Mouse (Mus musculus): ENCODE data around the gene Gm28043.

Gm28043 gene

DNA sequence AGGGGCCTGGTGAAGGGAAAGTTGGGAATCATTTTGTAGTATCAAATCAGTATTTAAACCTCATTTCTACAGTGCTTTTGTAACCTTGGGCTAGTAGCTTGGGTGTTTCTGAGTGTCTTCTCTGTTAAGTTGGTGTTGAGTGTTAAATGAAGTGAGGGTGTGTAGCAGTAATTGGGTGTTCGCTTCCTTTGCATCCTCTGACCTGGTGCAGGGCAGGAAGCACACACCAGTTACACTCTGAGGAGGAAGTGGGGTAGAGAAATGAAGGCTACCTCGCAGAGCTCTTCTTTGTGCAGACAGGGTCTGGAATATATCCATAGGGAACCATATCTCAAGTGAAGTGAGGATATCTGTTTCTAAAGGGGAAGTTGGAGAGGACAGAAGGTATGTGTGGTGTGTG is 66.2 kb downstream of the Gm28043 start:
- DNase-seq (ENCODE audit: low spot score), result no peak

DNA sequence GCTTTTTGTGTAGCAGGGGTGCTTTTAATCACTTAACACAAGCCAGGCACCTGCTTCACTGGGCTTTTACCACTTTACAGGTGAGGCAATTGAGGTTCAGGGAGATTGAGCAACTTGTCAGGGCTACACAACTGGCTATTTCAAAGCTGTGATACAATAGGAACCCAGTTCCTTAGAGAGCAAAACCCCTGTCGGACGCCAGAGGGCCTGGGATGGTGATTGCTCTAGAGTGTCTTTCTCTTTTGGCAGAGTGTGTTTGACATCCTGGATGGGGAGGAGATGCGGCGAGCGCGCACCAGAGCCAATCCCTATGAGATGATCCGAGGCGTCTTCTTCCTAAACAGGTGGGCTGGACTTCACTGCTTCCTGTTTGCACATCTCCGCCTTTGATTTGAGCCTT is 67.0 kb downstream of the Gm28043 start:
- no peak for DNase-seq (ENCODE audit: low spot score)

DNA sequence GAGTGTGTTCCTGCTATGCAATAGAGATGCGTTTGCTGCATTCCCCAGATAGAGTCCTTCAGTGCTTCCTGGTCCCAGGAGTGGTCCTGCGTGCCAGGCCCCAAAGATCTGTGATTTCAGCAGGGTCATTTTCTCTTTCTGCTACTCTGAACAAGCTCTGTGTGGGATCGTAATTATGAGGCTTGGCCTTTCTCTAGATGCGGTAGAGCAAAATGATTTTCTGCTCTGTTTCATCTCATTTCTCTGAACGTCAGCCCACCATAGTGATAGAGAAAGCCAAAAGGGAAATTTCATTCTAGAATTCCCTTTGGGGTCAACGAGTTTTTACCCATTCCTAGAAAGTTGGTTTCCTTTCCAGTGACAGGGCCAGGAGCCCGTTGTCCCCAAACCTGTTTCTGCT is 67.6 kb downstream of the Gm28043 start:
- no peak for DNase-seq (ENCODE audit: low spot score)

DNA sequence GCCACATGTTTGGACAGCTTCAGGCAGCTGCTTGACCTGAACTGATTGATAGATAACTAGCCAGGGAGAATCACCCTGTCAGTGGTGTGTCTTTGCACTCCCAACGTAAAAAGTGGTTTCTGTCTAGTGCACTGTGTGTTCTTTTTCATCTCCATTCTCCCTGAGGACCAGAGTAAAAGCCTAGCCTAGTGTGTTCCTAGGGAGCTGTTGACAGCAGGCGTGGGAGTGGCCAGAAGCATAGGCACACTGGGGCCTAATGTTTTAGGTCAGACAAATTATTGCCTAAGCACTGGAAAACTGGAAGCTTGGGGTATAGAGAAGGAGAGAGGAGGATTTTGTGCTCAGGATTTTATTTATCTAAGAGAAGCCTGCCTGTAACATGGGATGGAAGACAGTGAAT is 68.5 kb downstream of the Gm28043 start:
- DNase-seq (ENCODE audit: low spot score), result no peak

DNA sequence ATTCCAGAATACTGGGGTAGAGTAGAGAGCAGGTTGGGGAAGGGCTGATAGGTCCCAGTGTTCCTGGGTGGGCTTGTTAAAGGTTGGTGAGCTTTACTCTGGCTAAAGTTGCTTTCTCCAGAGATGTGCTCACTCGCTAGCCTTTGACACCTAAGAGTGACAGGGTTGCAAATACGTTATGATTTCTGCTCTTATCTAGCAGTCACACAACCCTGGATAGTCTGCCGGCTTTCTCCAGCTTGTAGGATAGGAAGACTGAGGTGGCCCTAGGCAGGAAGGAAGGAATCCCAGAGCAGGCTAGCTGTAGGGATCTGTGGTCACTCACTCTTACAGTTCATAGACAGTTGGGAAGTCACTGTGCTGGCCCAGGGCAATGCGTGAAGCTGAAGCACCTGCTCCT is 69.6 kb downstream of the Gm28043 start:
- no peak for DNase-seq (ENCODE audit: low spot score)

DNA sequence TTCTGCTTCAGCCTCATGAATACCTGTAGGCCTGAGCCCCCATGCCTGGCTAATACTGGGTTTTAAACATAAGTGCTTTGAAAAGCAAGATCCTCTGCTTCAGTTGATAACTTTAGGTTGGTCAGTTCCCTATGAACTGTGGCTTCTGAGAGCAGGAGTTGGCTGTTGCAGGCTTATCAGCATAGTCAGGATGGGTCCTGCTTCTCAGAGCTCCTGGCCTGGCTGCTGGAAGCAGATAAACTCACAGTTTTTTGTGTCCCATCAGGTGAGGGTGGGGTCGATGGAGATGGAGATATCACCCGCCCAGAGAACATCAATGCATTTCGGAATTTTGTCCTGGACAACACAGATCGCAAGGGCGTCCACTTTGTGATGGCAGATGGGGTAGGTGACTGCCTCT is 72.1 kb downstream of the Gm28043 start:
- DNase-seq (ENCODE audit: low spot score), result no peak

DNA sequence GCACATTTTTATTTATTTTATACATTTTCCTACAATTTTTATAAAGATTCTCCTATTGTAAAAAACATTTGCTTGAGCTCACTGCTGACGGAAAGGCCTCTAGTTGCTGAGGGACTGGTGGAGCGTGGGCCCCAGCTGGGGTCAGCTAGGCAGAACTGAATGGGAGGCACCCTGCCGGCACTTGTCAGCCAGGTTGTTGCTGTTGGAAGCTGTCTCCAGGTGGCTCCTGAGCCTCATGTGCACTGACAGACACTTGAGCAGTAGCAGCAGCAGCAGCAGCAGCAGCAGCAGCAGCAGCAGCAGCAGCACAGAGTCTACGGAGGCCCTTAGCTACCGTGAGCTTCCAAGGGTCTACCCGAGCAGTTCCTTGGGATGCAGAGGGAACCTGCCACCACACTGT is 72.7 kb downstream of the Gm28043 start:
- DNase-seq (ENCODE audit: low spot score), result no peak

DNA sequence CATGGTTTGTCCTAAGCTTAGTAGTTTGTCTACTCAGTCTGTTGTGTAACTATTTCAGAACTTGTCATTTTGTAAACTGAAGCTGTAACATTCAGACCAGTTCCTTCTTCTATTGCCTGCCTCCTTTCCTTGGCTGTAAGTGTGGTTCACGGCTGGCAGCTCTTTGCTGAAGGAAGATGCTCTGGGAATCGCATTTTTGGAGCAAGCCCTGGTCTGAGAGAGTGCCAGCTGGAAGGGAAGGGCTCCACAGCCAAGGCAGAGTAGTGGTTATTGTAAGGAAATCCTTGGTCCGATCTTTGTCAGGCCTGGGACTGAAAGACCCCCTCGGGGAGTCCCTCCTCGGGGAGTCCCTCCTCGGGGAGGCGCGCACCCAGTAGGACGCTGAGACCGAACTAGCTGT is 73.9 kb downstream of the Gm28043 start:
- no peak for DNase-seq (ENCODE audit: low spot score)

DNA sequence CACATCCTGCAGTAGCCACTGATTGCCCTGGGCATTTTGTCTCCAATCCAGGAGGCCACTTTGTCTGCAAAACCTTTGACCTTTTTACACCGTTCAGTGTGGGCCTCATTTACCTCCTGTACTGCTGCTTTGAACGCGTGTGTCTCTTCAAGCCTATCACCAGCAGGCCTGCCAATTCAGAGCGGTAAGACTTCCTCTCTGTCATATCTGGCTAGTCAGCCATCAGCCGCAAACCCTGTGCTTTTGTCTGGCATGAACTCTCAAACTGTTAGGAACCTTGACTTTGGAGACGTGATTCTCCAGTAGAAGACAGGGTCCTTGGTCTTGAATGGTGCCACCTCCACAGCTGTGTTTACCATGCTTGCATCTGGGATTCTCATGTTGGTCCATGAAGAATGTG is 75.6 kb downstream of the Gm28043 start:
- no peak for DNase-seq (ENCODE audit: low spot score)

DNA sequence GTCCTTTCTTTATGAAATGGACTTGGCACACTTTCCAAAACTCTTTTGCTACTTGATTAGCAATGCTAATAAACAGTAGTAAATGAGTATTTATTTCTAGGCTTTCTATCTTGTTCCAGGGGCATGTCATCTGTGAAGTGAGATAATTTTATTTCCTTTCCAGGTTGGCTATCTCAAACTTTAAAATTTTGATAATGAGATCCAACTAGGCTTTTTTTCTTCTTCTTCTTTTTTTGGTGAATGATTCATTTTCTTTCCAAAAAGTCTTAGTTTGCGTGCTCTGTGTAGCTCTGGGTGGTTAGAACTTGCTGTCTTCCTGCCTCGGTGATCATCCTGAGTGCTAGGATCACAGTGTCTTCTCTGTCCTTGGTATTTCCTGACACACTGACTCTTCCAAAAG is 78.2 kb downstream of the Gm28043 start:
- no peak for DNase-seq (ENCODE audit: low spot score)

DNA sequence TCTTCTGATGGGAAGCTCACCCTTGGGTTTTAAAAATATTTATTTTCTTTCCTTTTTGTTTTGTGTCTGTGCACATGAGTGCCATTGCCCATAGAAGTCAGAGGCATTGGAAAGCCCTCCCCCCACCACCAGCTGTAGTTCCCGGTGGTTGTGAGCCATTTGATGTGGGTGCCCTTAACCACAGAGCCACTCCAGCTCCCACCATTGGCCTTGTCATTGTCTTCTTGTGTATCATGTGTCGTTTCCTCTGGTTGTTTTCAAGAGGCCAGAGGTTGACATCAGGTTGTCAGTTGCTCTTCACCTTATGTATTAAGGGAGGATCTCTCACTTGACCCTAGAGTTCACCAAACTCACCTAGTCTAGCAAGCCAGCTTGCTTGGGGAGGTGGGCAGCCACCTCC is 78.9 kb downstream of the Gm28043 start:
- DNase-seq (ENCODE audit: low spot score), result no peak

DNA sequence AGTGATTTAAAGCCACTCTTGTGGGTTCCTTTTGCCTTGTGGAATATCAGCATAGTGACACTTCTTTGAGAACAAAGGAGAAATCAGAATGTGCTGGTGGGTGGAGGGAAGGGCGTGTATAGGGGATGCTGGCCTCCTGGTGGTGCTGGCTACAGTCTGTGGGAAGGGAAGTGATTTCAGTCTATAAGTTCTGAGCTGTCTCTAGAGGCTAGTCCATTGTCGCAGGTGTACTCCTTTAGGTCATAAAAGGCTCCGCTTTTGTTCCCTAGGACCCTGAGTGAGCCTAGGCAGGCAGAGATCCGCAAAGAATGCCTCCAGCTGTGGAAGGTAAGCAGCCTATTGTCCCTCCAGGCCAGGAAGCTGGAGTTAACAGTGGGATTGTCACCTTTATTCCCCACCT is 79.8 kb downstream of the Gm28043 start:
- no peak for DNase-seq (ENCODE audit: low spot score)

DNA sequence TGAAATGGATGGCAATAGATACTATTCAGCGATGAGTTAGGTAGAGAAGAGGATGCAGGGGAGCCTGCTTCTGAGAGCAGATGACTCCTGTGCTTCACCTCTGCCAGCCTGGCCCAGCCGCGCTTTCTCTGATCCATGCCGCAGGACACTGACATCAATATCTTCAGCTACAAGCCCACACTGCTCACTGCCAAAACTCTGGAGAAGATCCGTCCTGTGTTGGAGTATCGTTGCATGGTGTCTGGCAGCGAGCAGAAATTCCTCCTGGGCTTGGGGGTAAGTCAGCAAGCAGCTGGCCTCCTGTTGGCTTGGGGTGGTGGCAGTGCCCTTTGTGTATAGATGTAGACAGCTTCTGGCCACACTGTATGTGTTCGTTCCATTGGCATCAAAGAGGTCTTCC is 82.3 kb downstream of the Gm28043 start:
- DNase-seq (ENCODE audit: low spot score), result no peak

DNA sequence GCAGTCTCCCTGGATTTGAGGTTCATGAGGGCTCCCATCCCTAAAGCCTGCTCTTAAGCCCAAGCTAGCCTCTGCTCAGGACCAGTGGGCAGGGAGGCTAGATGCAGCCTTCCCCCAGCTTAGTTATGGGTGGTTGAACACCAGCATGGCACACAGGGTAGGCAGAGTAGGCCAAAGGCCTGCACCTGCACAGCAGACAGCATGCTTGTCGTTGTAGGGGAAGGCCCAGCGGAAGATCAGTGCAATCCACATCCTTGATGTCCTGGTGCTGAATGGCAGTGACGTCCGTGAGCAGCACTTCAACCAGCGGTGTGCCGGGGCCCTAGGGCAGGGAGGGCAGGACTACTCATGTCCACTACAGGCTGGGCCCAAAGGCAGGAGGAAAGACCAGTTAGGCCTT is 83.7 kb downstream of the Gm28043 start:
- DNase-seq (ENCODE audit: low spot score), result no peak

DNA sequence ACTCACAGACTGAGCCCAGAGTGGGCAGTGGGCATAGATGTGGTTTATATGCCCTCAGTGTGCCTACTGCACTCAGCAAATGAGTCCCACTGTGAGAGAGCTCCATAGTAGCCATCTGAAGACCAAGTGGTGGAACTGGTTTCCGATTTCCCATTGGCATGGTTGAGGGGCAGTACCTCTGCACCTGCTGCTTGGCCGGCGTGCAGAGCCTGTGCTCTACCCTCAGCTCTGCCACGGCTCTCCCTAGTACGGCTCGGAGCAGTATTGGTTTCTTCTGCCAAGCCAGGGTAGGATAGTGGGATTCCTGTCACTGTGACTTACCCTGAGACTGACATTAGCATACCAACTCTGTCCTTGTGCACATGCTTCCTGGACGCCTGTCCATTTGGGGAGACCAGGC is 85.9 kb downstream of the Gm28043 start:
- no peak for DNase-seq (ENCODE audit: low spot score)

DNA sequence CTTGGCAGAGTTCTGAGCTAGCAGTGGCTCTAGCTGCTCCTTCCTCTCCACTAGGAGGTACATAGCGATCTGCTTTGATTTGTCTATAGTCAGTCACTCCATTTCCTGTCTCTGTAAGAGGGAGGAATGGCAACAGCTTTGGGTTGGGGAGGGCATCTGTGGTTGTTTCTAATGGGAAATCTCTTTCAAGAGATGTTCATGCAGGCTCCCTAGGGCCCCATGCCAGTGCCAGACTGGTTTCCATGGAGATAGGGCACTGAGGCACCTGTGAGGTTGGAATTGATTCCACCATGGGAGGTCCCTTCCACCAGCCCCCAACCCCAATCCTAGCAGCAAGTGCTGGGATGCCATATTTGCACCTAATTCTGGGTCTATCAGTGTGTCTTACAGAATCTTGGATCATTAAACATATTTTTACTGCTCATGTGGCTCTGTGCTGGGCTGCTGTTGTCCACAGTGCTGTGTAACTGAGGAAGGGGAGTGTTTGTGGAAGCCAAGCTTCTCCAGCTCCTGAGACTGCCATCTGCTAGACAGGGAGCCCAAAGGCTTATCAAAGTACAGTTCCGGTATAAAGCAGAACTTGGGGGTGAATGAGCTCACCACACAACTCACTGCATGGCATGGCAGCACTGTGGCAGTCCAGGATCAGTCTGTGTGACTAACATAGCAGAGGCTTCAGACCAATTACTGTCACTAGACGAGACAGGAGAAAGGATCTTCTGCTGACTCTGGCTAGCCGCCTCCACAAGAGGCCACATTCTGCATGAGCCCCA is 88.4 kb downstream of the Gm28043 start:
- no peak for DNase-seq (ENCODE audit: low spot score)

DNA sequence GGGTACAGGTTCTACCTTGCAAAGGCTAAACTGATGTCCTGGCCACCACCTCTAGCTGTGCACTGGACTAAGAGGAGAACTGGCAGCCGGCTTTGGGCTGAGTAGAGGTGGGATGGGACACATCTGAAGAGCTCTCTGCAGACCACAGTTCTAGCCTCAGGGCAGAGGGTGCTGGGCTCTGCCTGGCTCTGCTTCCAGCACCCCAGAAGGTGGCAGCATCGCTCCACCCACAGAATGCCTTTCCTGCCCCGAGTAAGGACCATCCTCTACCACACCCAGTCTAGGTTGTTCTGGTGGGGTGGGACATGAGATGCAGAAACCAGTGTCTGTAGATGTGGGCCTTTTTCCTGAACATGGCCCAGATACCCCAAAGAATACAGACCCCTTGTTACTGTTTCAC is 90.1 kb downstream of the Gm28043 start:
- peak; percentile 39 for DNase-seq (ENCODE audit: low spot score)

DNA sequence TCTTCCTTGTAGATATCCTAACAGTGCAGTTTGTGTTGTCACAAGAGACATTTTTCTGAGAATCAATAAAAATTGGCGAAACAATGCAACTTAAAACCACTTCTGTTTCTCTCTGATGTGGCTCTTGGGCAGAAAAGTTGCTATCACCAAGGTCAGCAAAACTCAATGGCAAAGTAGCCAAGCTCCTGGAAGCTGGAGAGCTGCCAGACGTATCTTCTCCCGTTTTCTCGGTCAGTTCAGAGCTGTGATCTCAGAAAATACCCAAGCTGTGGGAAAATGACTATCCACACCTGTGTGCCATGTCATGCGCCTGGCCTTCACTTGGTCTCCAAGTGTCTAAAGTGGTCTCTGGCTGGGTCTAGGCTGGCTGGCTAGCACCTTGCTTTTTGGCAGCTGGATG is 91.2 kb downstream of the Gm28043 start:
- DNase-seq (ENCODE audit: low spot score), result no peak

DNA sequence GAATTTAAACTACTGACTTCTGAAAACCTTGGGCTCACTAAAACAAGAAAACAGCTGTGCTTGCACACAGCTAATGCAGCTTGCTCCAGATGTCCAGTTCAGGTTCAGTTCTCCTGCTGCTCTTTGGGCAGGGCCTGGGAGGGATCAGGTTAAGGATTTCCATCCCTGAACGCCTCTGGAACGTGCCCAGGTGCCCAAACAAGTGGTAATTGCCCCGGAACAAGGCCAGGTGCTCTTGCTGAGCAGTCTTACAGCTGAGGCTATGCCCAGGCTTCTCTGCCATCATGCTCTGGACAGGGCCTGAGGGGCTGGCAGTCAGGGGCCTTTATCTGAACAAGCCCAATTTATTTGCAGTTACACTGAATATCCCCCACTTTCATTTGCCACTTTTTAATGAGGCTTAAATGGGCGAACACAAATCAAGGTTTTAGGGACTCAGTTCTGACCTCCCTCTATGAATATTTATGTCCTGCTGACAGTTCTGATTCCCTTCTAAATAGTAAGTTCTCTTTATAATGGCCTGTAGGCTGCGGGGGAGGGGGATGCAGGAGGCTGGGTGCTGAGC is 92.4 kb downstream of the Gm28043 start:
- no peak for DNase-seq (ENCODE audit: low spot score)

DNA sequence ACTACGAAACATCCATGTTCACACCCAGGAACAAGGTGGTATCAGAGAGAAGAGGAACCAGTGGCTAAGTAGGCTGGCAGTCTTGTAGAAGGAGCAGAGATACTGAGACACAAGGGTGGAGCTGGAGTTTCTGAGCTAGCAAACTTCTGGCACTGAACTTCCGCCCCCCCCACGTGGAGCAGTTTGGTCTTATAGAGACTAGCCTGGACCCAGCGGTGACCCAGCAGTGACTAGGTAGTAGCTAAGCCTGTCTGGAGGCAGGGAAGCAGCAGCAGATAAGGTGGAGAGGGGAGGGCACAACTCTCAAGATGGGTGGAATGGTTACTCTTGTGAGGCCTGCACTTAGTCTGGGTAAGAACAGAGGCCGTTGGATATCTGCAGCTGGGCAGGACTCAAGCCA is 94.1 kb downstream of the Gm28043 start:
- no peak for DNase-seq (ENCODE audit: low spot score)

DNA sequence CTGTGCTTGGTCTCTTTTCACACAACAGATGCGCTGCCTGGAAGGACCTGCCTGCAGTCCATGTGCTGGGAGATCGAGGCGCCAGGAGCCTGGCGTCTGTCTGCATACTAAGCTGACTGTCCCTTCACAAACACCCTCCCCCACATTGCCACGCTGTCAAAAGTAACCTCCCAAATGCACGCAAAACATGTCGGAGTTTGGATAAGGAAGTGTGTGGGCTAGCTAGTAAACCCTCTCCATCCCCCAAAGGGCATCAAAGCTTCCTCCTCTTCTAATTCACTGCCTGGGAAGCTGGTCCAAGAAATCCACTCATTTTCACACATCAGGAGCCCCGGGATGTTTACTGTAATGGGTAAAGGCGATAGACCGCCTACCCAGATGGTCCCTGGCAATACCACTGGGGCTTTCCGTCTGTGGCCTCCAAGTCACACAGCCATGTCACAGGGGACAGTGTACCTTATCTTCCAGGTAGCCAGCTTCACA is 95.9 kb downstream of the Gm28043 start:
- no peak for DNase-seq (ENCODE audit: low spot score)

DNA sequence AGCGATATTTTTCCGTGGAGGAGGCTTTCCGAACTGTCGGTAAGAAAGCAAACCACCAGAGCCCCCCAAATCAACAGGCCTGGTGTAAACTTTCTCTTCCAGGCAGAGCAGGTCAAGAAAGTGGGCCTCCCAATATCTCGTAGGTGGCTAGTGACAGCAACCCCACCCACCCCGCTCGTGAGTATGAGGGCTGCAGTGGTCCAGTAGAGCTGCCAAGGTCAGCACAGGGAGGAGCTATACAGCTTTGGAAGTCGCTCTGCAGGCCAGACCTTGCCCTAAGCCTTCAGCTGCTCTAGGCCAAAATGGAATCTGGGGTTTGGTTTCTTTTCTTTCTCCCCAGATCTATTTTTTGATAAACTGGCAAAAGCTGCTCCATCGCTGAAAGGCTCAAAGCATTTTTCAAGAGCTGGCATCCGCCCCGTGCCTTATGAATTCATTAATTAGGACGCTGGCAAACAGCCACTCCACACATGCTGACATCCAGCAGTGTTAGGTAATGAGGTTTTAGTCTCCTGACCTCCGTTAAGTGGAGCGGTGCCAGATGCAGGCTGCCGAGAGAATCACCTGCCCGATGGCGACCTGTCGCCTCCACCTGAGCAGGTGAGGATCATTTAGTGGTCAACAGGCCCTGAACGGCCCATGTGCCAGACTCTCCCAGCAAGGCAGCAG is 96.5 kb downstream of the Gm28043 start:
- no peak for DNase-seq (ENCODE audit: low spot score)

DNA sequence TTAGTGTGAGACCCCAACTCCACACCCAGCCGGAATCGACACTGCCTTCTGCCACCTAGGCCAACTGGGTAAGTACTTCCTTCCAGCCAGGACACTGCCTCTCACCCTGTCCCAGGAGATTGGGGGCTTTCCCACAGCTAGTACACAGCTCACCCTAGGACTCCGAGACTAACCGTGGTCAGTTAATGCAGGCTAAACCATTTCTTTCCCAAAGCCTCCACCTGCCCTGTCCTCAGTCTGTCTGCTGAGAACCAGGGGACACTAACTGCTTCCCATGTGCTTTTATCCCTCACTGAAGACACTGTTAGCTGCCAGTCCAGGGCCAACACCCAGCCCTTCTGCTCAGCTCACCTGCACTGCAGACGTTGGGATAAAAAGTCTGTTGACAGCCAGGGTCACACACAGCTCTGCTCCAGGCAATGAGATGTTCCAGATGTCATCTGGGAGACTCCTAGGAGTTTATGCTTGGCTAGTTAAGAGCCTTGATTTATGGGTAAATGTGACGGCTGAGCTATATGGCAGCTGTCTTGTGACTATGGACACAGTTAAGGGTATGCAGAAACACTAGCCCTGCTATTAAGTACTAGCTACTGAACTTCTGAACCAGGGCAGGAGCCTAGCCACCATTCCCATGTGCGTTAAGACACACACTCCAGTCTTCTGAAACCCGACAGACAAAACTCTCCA is 97.2 kb downstream of the Gm28043 start:
- DNase-seq (ENCODE audit: low spot score), result no peak

Data from ovary, postnatal 14 days (tissue).